Mouse (Mus musculus) ES-Bruce4 (cell line): Measurements from ENCODE around the gene Ppp1r37.

Source experiments
- CTCF ChIP-seq: IDR thresholded peaks from one replicate; pipeline ENCODE4 v1.8.1; 2011; ENCODE audit warnings: low read depth, low read length
- POLR2A ChIP-seq: IDR thresholded peaks from one replicate; pipeline ENCODE4 v1.8.1; 2011; ENCODE audit warnings: low read length; ENCODE audit not compliant: insufficient read depth

DNA sequence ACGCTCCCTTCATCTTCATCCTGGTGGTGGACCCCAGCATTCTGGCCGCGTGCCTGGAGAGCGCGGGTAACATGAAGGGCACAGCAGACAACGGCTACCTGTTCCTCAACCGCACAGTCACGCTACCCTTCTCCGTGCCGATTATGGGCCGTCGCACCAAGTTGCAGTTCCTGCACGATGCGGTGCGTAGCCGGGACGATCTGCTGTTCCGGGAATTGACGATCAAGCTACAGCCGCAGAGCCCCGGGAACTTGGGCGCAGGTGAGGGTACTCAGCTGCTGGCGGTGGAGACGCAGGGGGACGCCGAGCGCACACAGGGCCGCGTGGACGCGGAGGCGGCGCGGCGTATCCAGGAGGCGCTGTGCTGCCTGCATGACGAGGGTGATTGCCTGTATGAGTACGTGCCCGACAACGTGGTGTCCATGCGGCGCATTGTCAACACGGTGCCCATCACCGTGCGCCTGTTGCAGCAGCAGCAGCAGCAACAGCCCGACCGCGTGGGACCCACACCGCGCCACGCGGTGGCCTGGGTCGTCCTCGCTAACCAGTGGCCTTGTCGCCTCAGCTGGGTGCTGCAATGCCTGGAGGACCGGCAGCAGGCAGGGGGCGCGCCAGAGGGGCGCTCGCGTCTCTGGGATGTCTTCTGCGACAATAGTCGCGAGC, 39.0 kb downstream of the Ppp1r37 start:
- TF ChIP-seq POLR2A (no peak), CTCF (peak; percentile 41)
